Mouse (Mus musculus) embryonic stem cell, embryonic (primary cell): ENCODE data around the gene Fbxo10.
"Not testable (repeated sequence)": the region's sequence is repeated elsewhere in the genome, so short reads cannot be mapped to it uniquely, and the experiment has no call there.

Experiments used
- CTCF ChIA-PET, 4 experiments: fragments of 300-600 bp in 2 of 4; fragments of 350-600 bp in 2 of 4; sonication (Branson Sonifier 250); formaldehyde crosslinking; loops; one replicate each; lab custom pipeline; 2022; ENCODE audit warnings: inconsistent platforms in 2 of 4; lab: Charles Lee
- POLR2A ChIA-PET, 4 experiments: fragments of 300-600 bp in 2 of 4; fragments of 350-600 bp in 2 of 4; sonication (Branson Sonifier 250); formaldehyde crosslinking; loops; one replicate each; lab custom pipeline; 2022; ENCODE audit warnings: antibody characterized with exemption in 4 of 4, inconsistent platforms in 1 of 4; lab: Charles Lee

Gene Fbxo10

GRCm38 (mm10) chr4:44994776-44995175 is 89.6 kb downstream of the Fbxo10 start:
- CTCF ChIA-PET = interaction anchor here in 1 of 4 experiments (1.1 to 2.1 kb wide), 4 partner anchors 10 to 22 kb away, joined by 3 to 5 read pairs (median 4); partner anchors contain the start of gene Grhpr

GRCm38 (mm10) chr4:44993847-44994246 is 90.6 kb downstream of the Fbxo10 start:
- ChIA-PET POLR2A (interaction anchor here in 2 of 4 experiments (0.8 to 2.6 kb wide), 5 partner anchors 14 to 238 kb away, joined by 3 to 16 read pairs (median 3); partner anchors contain the start of genes Grhpr (in 1 of the 2) and Zbtb5 (in 1 of the 2)), CTCF (interaction anchor here in 1 of 4 experiments (1.2 kb wide), 1 partner anchor 13 kb away, joined by 3 read pairs; the partner anchor contains the start of gene Grhpr)

More at GRCm38 (mm10) chr4:44994776-44995175, 89.6 kb downstream of the Fbxo10 start:
- POLR2A ChIA-PET = interaction anchor here in 3 of 4 experiments (0.6 to 5.1 kb wide), 13 partner anchors 10 to 522 kb away, joined by 3 to 21 read pairs (median 4); partner anchors contain the start of genes Grhpr (in 2 of the 3), Zbtb5 (in 2 of the 3) and Polr1e (in 1 of the 3)

GRCm38 (mm10) chr4:44993179-44993578 is 91.2 kb downstream of the Fbxo10 start:
- POLR2A ChIA-PET = interaction anchor here in 3 of 4 experiments (0.6 to 1.2 kb wide), 3 partner anchors 18 to 36 kb away, joined by 3 to 10 read pairs (median 3); partner anchors contain the start of gene Zbtb5 (in 1 of the 3)
- CTCF ChIA-PET = not testable (repeated sequence)

GRCm38 (mm10) chr4:44992330-44992729 is 92.1 kb downstream of the Fbxo10 start:
- ChIA-PET POLR2A (interaction anchor here in 1 of 4 experiments (1.1 kb wide), 1 partner anchor 10 kb away, joined by 20 read pairs; no protein-coding TSS in a partner anchor), CTCF (interaction anchor here in 1 of 4 experiments (0.6 to 1.4 kb wide), 2 partner anchors 11 to 127 kb away, joined by 3 read pairs; partner anchors contain the start of gene Grhpr)

- CTCF ChIA-PET = interaction anchor here in 1 of 4 experiments (0.6 kb wide), 1 partner anchor 764 kb away, joined by 8 read pairs; no protein-coding TSS in a partner anchor
- POLR2A ChIA-PET = no interaction called here
Measured at GRCm38 (mm10) chr4:44990560-44990959, 93.8 kb downstream of the Fbxo10 start.
